Mouse (Mus musculus) spleen, adult 2 months (tissue): ENCODE results near the gene Rorb. TPM values are rescaled to one million over a fixed set of nuclear protein-coding genes. Genes with fewer than 3 reads are reported as not detected.

Source experiments
- DNase-seq, 2 experiments: peaks; one replicate each; pipeline versions ENCODE4 v3.0.0 to v3.0.0-alpha.2; 2012 to 2021; ENCODE audit warnings: low spot score in 2 of 2, low read depth in 1 of 2
- H3K27ac ChIP-seq: fragments of 200-500 bp; 2 replicates; pipeline ENCODE4 v1.5.1; 2012; ENCODE audit warnings: low read length, inconsistent platforms; ENCODE audit not compliant: insufficient read depth
- H3K27me3 ChIP-seq: fragments of 200-500 bp; 2 replicates; pipeline ENCODE4 v1.6.1; 2012; ENCODE audit warnings: mild to moderate bottlenecking, moderate library complexity, low read length, inconsistent platforms; ENCODE audit not compliant: control insufficient read depth, insufficient read depth
- H3K36me3 ChIP-seq: fragments of 200-500 bp; 2 replicates; pipeline ENCODE4 v1.6.1; 2012; ENCODE audit warnings: mild to moderate bottlenecking, low read length, inconsistent platforms; ENCODE audit not compliant: control insufficient read depth, insufficient read depth
- H3K4me1 ChIP-seq: fragments of 200-500 bp; 2 replicates; pipeline ENCODE4 v1.6.1; 2011; ENCODE audit warnings: inconsistent platforms; ENCODE audit not compliant: control insufficient read depth, insufficient read depth, insufficient read length
- H3K4me3 ChIP-seq: fragments of 200-500 bp; 2 replicates; pipeline ENCODE4 v1.5.1; 2011; ENCODE audit warnings: mild to moderate bottlenecking, inconsistent platforms; ENCODE audit not compliant: insufficient read depth, insufficient read length; ENCODE audit errors: extremely low read depth
- CTCF ChIP-seq: fragments of 200-500 bp; IDR thresholded peaks from 2 replicates; pipeline ENCODE4 v1.5.1; 2011; ENCODE audit warnings: mild to moderate bottlenecking, inconsistent platforms; ENCODE audit not compliant: insufficient read depth, insufficient read length, insufficient replicate concordance; ENCODE audit errors: extremely low read depth
- POLR2A ChIP-seq: fragments of 200-500 bp; IDR thresholded peaks from 2 replicates; pipeline ENCODE4 v1.6.1; 2011; ENCODE audit warnings: low read depth, low read length, inconsistent platforms
- WGBS: fragments of 180-500 bp; shearing (Covaris S2); methylation state at CpG from one replicate; pipeline ENCODE4 v1.1.7; 2018; 5-methylcytosine and 5-hydroxymethylcytosine counted together
- polyA plus RNA-seq: library from polyadenylated mRNA; depleted of rRNA; stranded (reverse); fragments of >200 nt; gene quantifications from 2 replicates; pipeline ENCODE4 v1.2.3, GENCODE M21; 2012

Rorb gene
- polyA plus RNA-seq, 1 experiment = not detected

DNA sequence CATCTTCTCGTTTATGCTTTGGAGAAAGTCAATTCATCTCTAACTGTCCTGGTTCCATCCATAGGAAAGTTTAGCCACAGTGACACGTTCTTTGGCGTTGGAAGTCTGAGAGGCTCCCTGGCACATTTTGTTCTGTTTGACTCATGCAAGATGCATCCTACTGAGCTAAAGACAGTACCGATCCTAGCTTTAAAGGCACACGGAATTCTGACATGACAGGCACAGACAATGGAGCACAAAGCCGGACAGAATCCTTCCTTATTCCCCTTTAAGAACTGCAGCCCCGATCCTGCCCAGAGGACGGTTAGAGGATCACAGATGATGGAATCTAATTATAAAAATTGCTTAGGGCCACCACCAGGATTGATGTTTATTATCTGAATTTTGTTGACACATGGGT lies 141.6 kb downstream of the Rorb start:
- Histone ChIP-seq H3K27ac (no peak overlapping the region), H3K4me3 (no peak overlapping the region), H3K4me1 (no peaks in the 10 kb centered on the region), H3K27me3 (no peaks in the 10 kb centered on the region), H3K36me3 (no peaks in the 10 kb centered on the region)
- DNase-seq = no peak
- WGBS = 84% methylated on average over 8 of the region's 8 CpGs
- TF ChIP-seq POLR2A = no peak
- no peak for TF ChIP-seq CTCF

- no peak for DNase-seq
- no peaks in the 10 kb centered on the region for H3K4me1 ChIP-seq
- no peak overlapping the region for H3K27ac ChIP-seq
- no peak overlapping the region for H3K4me3 ChIP-seq
- no peaks in the 10 kb centered on the region for H3K36me3 ChIP-seq
- 63% methylated on average over 4 of the region's 4 CpGs for WGBS
- no peaks in the 10 kb centered on the region for H3K27me3 ChIP-seq
- no peak for TF ChIP-seq CTCF
- no peak for TF ChIP-seq POLR2A
Observed at GRCm38 (mm10) chr19:18967307-18967706, 143.7 kb downstream of the Rorb start.

- TF ChIP-seq CTCF (no peak), POLR2A (no peak)
- Histone ChIP-seq H3K36me3 (no peaks in the 10 kb centered on the region), H3K4me1 (no peaks in the 10 kb centered on the region), H3K27me3 (no peaks in the 10 kb centered on the region), H3K4me3 (no peak overlapping the region), H3K27ac (no peak overlapping the region)
- DNase-seq = no peak
- 26% methylated on average over 3 of the region's 3 CpGs for WGBS
Observed at GRCm38 (mm10) chr19:18959862-18960261, 151.1 kb downstream of the Rorb start.

DNA sequence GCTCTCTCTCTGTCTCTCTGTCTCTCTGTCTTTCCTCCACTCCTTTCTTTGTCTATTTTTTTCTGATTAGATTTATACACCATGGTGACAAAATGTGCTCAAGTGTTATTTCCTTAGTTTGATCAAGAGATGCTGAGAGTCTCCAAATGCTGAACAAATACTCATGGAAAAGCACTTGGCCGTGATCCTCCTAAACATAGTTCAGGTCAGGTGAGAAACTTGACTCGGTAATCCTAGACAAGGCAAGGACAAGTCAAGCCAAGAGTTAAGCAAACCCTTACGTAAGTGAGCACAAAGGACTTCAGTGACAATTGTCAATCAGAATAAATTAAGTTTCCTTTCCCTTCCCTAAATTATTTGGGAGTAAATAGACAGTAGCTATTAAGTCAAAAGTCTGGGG lies 158.2 kb downstream of the Rorb start:
- no peak for DNase-seq
- Histone ChIP-seq H3K27me3 (no peaks in the 10 kb centered on the region), H3K4me1 (no peaks in the 10 kb centered on the region), H3K36me3 (no peaks in the 10 kb centered on the region), H3K4me3 (no peak overlapping the region), H3K27ac (no peak overlapping the region)
- 78% methylated on average over 3 of the region's 3 CpGs for WGBS
- TF ChIP-seq POLR2A = no peak
- no peak for TF ChIP-seq CTCF

- DNase-seq = no peak
- TF ChIP-seq CTCF = no peak
- no peak for TF ChIP-seq POLR2A
- Histone ChIP-seq H3K4me3 (no peak overlapping the region), H3K27me3 (no peaks in the 10 kb centered on the region), H3K4me1 (no peaks in the 10 kb centered on the region), H3K27ac (no peak overlapping the region), H3K36me3 (no peaks in the 10 kb centered on the region)
- 60% methylated on average over 3 of the region's 3 CpGs for WGBS
Observed at GRCm38 (mm10) chr19:18947193-18947592, 163.8 kb downstream of the Rorb start.

DNA sequence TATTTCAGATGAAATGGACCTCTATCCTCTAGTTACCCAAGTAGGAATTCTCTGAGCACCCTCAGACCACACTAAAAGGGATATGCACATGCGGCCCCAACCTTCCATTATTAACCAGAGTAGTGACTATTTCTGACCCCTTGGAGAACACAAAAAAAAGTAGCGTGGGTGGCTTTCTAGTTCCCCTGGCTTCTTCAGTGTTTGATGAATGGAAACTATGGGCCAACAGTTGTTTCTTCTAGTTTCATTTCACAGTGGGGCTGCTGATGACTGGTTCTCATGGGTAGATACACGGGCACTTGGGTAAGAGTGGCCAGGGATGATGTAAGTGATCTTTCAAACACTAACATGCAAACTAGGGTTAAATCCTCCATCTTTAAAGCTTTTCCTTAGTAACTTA lies 165.7 kb downstream of the Rorb start:
- no peak overlapping the region for H3K4me3 ChIP-seq
- TF ChIP-seq CTCF (no peak), POLR2A (no peak)
- H3K36me3 ChIP-seq = no peaks in the 10 kb centered on the region
- no peak overlapping the region for H3K27ac ChIP-seq
- H3K27me3 ChIP-seq = no peaks in the 10 kb centered on the region
- DNase-seq = no peak
- 81% methylated on average over 3 of the region's 3 CpGs for WGBS
- H3K4me1 ChIP-seq = no peaks in the 10 kb centered on the region

DNA sequence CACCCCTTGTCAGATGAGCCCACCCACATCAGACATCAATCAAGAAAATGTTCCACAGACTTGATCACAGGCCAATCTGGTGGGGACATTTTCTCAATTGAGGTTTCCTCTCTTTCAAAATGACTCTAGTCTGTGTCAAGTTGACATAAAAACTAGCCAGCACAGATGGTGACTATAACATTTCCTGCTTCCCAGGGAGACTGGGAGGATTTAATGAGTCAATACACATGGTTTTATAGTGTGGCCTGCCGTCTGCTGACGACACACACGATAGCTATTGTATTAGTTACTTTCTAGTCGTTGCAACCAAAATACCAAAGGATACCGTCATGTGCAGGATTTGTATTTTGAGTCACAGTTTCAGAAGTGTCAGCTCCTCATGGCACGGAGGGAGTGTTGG lies 169.6 kb downstream of the Rorb start:
- no peak for TF ChIP-seq CTCF
- no peak for TF ChIP-seq POLR2A
- no peak for DNase-seq
- H3K36me3 ChIP-seq = no peaks in the 10 kb centered on the region
- H3K4me3 ChIP-seq = no peak overlapping the region
- no peak overlapping the region for H3K27ac ChIP-seq
- H3K27me3 ChIP-seq = no peaks in the 10 kb centered on the region
- WGBS = 77% methylated on average over 6 of the region's 6 CpGs
- H3K4me1 ChIP-seq = no peaks in the 10 kb centered on the region
